Mouse (Mus musculus) kidney, postnatal 0 days (tissue): ENCODE data around the gene Slc22a4. TPM values are rescaled to one million over a fixed set of nuclear protein-coding genes. Genes with fewer than 3 reads are reported as not detected.
"Not testable (repeated sequence)": the region's sequence is repeated elsewhere in the genome, so short reads cannot be mapped to it uniquely, and the experiment has no call there.

Source experiments
- ATAC-seq: fragments of 200-750 bp; cut with Nextera tagmentation; replicated peaks from 2 replicates; pipeline ENCODE4 v1.8.0; 2017; ENCODE audit warnings: low read depth, moderate number of reproducible peaks, moderate TSS enrichment, moderate library complexity; ENCODE audit not compliant: low FRiP score
- DNase-seq: peaks from one replicate; pipeline ENCODE4 v3.0.0-alpha.2; 2016; ENCODE audit warnings: low spot score
- H3K27ac ChIP-seq: fragments of 300-500 bp; sonication (generic); 2 replicates; pipeline ENCODE4 v1.5.1; 2014; ENCODE audit warnings: mild to moderate bottlenecking
- H3K27me3 ChIP-seq: fragments of 300-500 bp; sonication (generic); 2 replicates; pipeline ENCODE4 v1.6.1; 2014; ENCODE audit warnings: low read length, mixed read lengths; ENCODE audit not compliant: insufficient read depth
- H3K36me3 ChIP-seq: fragments of 300-500 bp; sonication (generic); 2 replicates; pipeline ENCODE4 v1.6.1; 2014; ENCODE audit warnings: low read length, mixed read lengths; ENCODE audit not compliant: insufficient read depth
- H3K4me1 ChIP-seq: fragments of 300-500 bp; sonication (generic); replicated peaks from 2 replicates; pipeline ENCODE4 v1.6.1; 2014; ENCODE audit warnings: antibody characterized with exemption, low read length, mixed read lengths; ENCODE audit not compliant: insufficient read depth
- H3K4me2 ChIP-seq: fragments of 300-500 bp; sonication (generic); 2 replicates; pipeline ENCODE4 v1.6.1; 2014; ENCODE audit warnings: mild to moderate bottlenecking, low read length, moderate library complexity, mixed read lengths
- H3K4me3 ChIP-seq: fragments of 300-500 bp; sonication (generic); replicated peaks from 2 replicates; pipeline ENCODE4 v1.5.1; 2014; ENCODE audit warnings: low read depth, low read length
- H3K9ac ChIP-seq: fragments of 300-500 bp; sonication (generic); 2 replicates; pipeline ENCODE4 v1.6.1; 2014; ENCODE audit warnings: low read depth, low read length
- H3K9me3 ChIP-seq: fragments of 300-500 bp; sonication (generic); replicated peaks from 2 replicates; pipeline ENCODE4 v1.6.1; 2016; ENCODE audit warnings: low read length, inconsistent platforms, mixed read lengths
- CTCF ChIP-seq: IDR thresholded peaks from 2 replicates; pipeline ENCODE4 v1.5.1; 2016; ENCODE audit warnings: antibody characterized with exemption, low read depth, mild to moderate bottlenecking, moderate library complexity
- WGBS: fragments of 180-500 bp; shearing (Covaris S2); extraction: QIAGEN DNeasy Blood & Tissue Kit; methylation state at CpG from one replicate; pipeline ENCODE4 v1.1.7; 2014; 5-methylcytosine and 5-hydroxymethylcytosine counted together
- polyA plus RNA-seq: library from polyadenylated mRNA; unstranded; fragments of >200 nt; fragmentation: Nextera tagmentation; extraction: Ambion mirVana; gene quantifications from 2 replicates; pipeline ENCODE4 v1.2.1, GENCODE M21; 2015

Gene Slc22a4
- polyA plus RNA-seq, 1 experiment from 2014 or later: 3.6 TPM

DNA sequence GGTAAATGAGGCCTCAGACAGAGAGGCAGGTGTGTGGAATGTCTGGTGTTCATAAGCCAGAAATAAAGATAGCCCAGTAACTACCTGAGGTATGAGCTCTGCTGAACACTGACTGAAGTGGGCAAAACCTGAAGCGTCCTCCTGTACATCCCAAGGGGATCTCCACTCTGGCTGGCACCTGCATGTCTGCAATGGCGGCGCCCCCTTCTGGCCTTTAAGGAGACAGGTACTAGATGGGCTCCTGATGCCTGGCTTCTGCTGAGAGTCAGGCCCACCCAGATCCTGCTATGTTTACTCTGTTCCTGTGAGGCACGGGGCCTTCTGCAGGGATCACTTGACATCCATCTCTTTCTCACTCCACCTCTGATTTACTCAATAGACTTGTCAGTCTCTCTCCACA is 69.7 kb downstream of the Slc22a4 start:
- not testable (repeated sequence) for H3K4me3 ChIP-seq, H3K36me3 ChIP-seq, ATAC-seq, H3K9ac ChIP-seq, H3K27me3 ChIP-seq, H3K4me1 ChIP-seq, H3K27ac ChIP-seq, H3K9me3 ChIP-seq, H3K4me2 ChIP-seq
- WGBS: 41% methylated on average over 4 of the region's 4 CpGs
- peak; percentile 33 for DNase-seq
- TF ChIP-seq CTCF: peak; percentile 45; the same call in 1 of the 2 replicates

DNA sequence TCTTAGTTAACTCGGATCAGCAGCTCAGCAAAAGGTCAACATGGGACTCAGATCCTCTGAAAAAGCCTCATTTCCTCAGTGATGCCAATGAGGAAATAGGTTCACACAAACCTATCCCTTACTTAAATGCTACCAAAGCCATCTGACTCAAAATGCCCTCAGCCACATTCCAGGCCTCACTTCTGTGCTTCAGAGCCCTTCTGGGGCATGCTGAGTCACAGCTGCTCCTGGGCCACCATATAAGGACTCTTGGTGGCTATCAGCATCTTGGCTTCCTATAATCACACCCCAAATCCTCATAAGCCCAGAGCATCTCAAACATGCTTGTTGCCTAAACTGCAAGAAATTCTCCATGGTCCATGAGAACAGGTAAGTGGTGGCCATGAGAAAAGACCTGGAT is 71.3 kb downstream of the Slc22a4 start:
- Histone ChIP-seq H3K4me2 (no peak overlapping the region), H3K27me3 (no peaks in the 10 kb centered on the region), H3K9me3 (no peaks in the 10 kb centered on the region), H3K36me3 (no peaks in the 10 kb centered on the region), H3K4me1 (no peaks in the 10 kb centered on the region), H3K9ac (no peak overlapping the region), H3K27ac (no peak overlapping the region), H3K4me3 (no peak overlapping the region)
- DNase-seq: no peak
- 76% methylated on average over 1 of the region's 1 CpGs for WGBS
- no peak for TF ChIP-seq CTCF
- ATAC-seq: no peak

DNA sequence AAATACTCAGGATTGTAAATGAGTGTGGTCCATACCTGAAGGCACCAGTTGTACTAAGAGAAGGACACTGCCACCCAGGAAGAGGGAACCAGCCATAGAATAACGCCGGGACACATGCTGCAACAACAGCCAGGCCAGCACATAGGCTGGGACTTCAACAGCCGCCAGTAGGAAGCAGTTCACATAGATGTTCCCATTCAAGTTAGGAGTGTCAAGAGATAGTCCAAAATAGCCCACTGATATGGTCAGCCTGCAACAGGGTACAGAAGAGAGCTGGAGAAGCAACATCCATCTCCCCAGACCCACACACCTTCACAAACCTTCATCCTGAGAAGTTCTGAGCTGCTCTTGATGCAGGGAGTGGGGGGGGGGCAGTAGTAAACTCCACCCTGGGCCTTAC is 73.2 kb downstream of the Slc22a4 start:
- ATAC-seq (no peak), DNase-seq (no peak)
- H3K9ac ChIP-seq: no peak overlapping the region
- no peaks in the 10 kb centered on the region for H3K36me3 ChIP-seq
- 93% methylated on average over 3 of the region's 3 CpGs for WGBS
- H3K4me3 ChIP-seq: no peak overlapping the region
- H3K4me1 ChIP-seq: no peaks in the 10 kb centered on the region
- no peak for TF ChIP-seq CTCF
- H3K27ac ChIP-seq: no peak overlapping the region
- H3K4me2 ChIP-seq: no peak overlapping the region
- H3K9me3 ChIP-seq: no peaks in the 10 kb centered on the region
- no peaks in the 10 kb centered on the region for H3K27me3 ChIP-seq

DNA sequence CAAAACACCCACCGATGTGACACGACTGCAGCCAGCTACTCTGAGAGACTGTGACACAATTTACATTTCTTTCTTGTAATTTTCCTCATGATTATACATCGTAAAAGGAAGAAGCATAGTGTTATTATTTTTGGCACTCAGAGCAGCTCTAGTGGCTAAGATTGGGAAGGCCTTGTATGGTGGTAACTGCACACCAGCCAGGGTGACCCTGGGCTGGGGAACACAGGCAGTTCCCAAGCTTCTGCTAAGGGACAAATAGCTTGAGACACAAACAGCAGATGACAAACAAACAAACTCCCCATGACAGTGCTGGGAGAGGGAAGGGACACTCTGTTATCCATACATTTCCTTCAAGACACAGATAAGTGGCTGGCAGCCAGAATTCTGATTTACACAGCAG is 77.8 kb downstream of the Slc22a4 start:
- not testable (repeated sequence) for H3K4me3 ChIP-seq, H3K36me3 ChIP-seq, H3K4me1 ChIP-seq, H3K4me2 ChIP-seq, H3K9ac ChIP-seq, H3K9me3 ChIP-seq, ATAC-seq, H3K27ac ChIP-seq, H3K27me3 ChIP-seq, DNase-seq
- no CpG with 5 or more reads among the region's 3 CpGs for WGBS

Other genes with a start within 250 kb of the Slc22a4 start
- gene Gm12216, start 168.8 kb downstream of the Slc22a4 start, polyA plus RNA-seq: 2.0 and 2.3 TPM in 2 replicates
- 32.0 and 36.4 TPM in 2 replicates for gene Slc22a5, start 136.4 kb downstream of the Slc22a4 start, polyA plus RNA-seq
- 5.6 and 6.0 TPM in 2 replicates for gene Slc22a21, start 47.8 kb downstream of the Slc22a4 start, polyA plus RNA-seq
- gene Pdlim4, start 40.9 kb upstream of the Slc22a4 start, polyA plus RNA-seq: 47.5 and 52.9 TPM in 2 replicates
- 11.2 and 13.9 TPM in 2 replicates for gene P4ha2, start 72.0 kb upstream of the Slc22a4 start, polyA plus RNA-seq
- not detected in 2 replicates for gene Csf2, start 221.6 kb upstream of the Slc22a4 start, polyA plus RNA-seq
- gene Il3, start 239.2 kb upstream of the Slc22a4 start, polyA plus RNA-seq: not detected in 2 replicates